Mouse (Mus musculus): ENCODE measurements around the gene Rnf212b. TPM values are rescaled to one million over a fixed set of nuclear protein-coding genes. Genes with fewer than 3 reads are reported as not detected.
A peak's percentile ranks its signal among the peaks of the same experiment; 100 is the strongest.

Rnf212b gene
- polyA plus RNA-seq, 2 experiments, result not detected

- Histone ChIP-seq H3K4me2 (ENCODE audit: low read depth) (no peak overlapping the region), H3K9ac (replicated peaks) (no peak overlapping the region), H3K4me1 (replicated peaks; ENCODE audit: control insufficient read depth in 2 of 2, insufficient read depth in 2 of 2, low read length in 1 of 2) (no peaks in the 10 kb centered on the region), H3K9me3 (ENCODE audit: control insufficient read depth, low read length) (no peaks in the 10 kb centered on the region), H3K4me3 (ENCODE audit: insufficient read depth in 1 of 2, low read depth in 2 of 2, low read length in 2 of 2) (no peak overlapping the region), H3K36me3 (replicated peaks; ENCODE audit: control insufficient read depth, insufficient read depth, low read depth) (no peaks in the 10 kb centered on the region), H3K27ac (no peak overlapping the region), H3K27me3 (ENCODE audit: control insufficient read depth, insufficient read depth, low read length) (no peaks in the 10 kb centered on the region)
- no peak for ATAC-seq (ENCODE audit: insufficient read depth)
- no peak for TF ChIP-seq EP300 (IDR thresholded peaks at IDR 0.05; ENCODE audit: low read depth)
- peak; percentile 83 for TF ChIP-seq CTCF (IDR thresholded peaks at IDR 0.05; ENCODE audit: low read depth)
- DNase-seq (ENCODE audit: low read depth in 3 of 3, low spot score in 3 of 3), result no peak
- 15% methylated on average over 2 of the region's 2 CpGs for WGBS (ENCODE audit: insufficient replicate concordance)
Observed at GRCm38 (mm10) chr14:54860511-54860910, 46.6 kb downstream of the Rnf212b start.

- WGBS (ENCODE audit: insufficient replicate concordance), result 1% methylated on average over 55 of the region's 56 CpGs
- peak; percentile 99 for ATAC-seq (ENCODE audit: insufficient read depth)
- TF ChIP-seq EP300 (IDR thresholded peaks at IDR 0.05; ENCODE audit: low read depth) (no peak), CTCF (IDR thresholded peaks at IDR 0.05; ENCODE audit: low read depth) (peak; percentile 18; the same call in 1 of the 2 replicates)
- Histone ChIP-seq H3K9ac (replicated peaks) (peak overlapping the region; percentile 81), H3K4me1 (replicated peaks; ENCODE audit: control insufficient read depth in 2 of 2, insufficient read depth in 2 of 2, low read length in 1 of 2) (no peaks in the 10 kb centered on the region), H3K4me3 (ENCODE audit: insufficient read depth in 1 of 2, low read depth in 2 of 2, low read length in 2 of 2) (peak overlapping the region; percentile 85 to 93), H3K27me3 (ENCODE audit: control insufficient read depth, insufficient read depth, low read length) (no peaks in the 10 kb centered on the region), H3K4me2 (ENCODE audit: low read depth) (peak overlapping the region; percentile 96), H3K9me3 (ENCODE audit: control insufficient read depth, low read length) (no peaks in the 10 kb centered on the region), H3K27ac (no peak overlapping the region), H3K36me3 (replicated peaks; ENCODE audit: control insufficient read depth, insufficient read depth, low read depth) (no peaks in the 10 kb centered on the region)
- DNase-seq (ENCODE audit: low read depth in 3 of 3, low spot score in 3 of 3), result peak; percentile 72 to 76 (median 73)
Observed at GRCm38 (mm10) chr14:54863501-54864312, 49.8 kb downstream of the Rnf212b start.

GRCm38 (mm10) chr14:54864313-54865036 lies 50.5 kb downstream of the Rnf212b start:
- ATAC-seq (ENCODE audit: insufficient read depth) (peak; percentile 25), DNase-seq (ENCODE audit: low read depth in 3 of 3, low spot score in 3 of 3) (no peak)
- TF ChIP-seq CTCF (IDR thresholded peaks at IDR 0.05; ENCODE audit: low read depth) (no peak), EP300 (IDR thresholded peaks at IDR 0.05; ENCODE audit: low read depth) (no peak)
- peak overlapping the region; percentile 85 to 93 for H3K4me3 ChIP-seq (ENCODE audit: insufficient read depth in 1 of 2, low read depth in 2 of 2, low read length in 2 of 2)
- no peaks in the 10 kb centered on the region for H3K9me3 ChIP-seq (ENCODE audit: control insufficient read depth, low read length)
- H3K27me3 ChIP-seq (ENCODE audit: control insufficient read depth, insufficient read depth, low read length), result no peaks in the 10 kb centered on the region
- no peaks in the 10 kb centered on the region for H3K4me1 ChIP-seq (replicated peaks; ENCODE audit: control insufficient read depth in 2 of 2, insufficient read depth in 2 of 2, low read length in 1 of 2)
- no peak overlapping the region for H3K27ac ChIP-seq
- peak overlapping the region; percentile 81 for H3K9ac ChIP-seq (replicated peaks)
- H3K4me2 ChIP-seq (ENCODE audit: low read depth), result peak overlapping the region; percentile 96
- 12% methylated on average over 21 of the region's 21 CpGs for WGBS (ENCODE audit: insufficient replicate concordance)
- H3K36me3 ChIP-seq (replicated peaks; ENCODE audit: control insufficient read depth, insufficient read depth, low read depth), result no peaks in the 10 kb centered on the region

- TF ChIP-seq CTCF (IDR thresholded peaks at IDR 0.05; ENCODE audit: low read depth) (no peak), EP300 (IDR thresholded peaks at IDR 0.05; ENCODE audit: low read depth) (no peak)
- Histone ChIP-seq H3K9me3 (ENCODE audit: control insufficient read depth, low read length) (no peaks in the 10 kb centered on the region), H3K4me1 (replicated peaks; ENCODE audit: control insufficient read depth in 2 of 2, insufficient read depth in 2 of 2, low read length in 1 of 2) (no peaks in the 10 kb centered on the region), H3K27me3 (ENCODE audit: control insufficient read depth, insufficient read depth, low read length) (no peaks in the 10 kb centered on the region), H3K4me2 (ENCODE audit: low read depth) (no peak overlapping the region), H3K4me3 (ENCODE audit: insufficient read depth in 1 of 2, low read depth in 2 of 2, low read length in 2 of 2) (no peak overlapping the region), H3K27ac (no peak overlapping the region), H3K36me3 (replicated peaks; ENCODE audit: control insufficient read depth, insufficient read depth, low read depth) (no peaks in the 10 kb centered on the region), H3K9ac (replicated peaks) (no peak overlapping the region)
- DNase-seq (ENCODE audit: low read depth in 3 of 3, low spot score in 3 of 3) (no peak), ATAC-seq (ENCODE audit: insufficient read depth) (no peak)
- 61% methylated on average over 5 of the region's 5 CpGs for WGBS (ENCODE audit: insufficient replicate concordance)
Observed at GRCm38 (mm10) chr14:54865626-54866025, 51.7 kb downstream of the Rnf212b start.

GRCm38 (mm10) chr14:54866268-54866667 lies 52.3 kb downstream of the Rnf212b start:
- WGBS (ENCODE audit: insufficient replicate concordance), result 25% methylated on average over 3 of the region's 3 CpGs
- no peak for ATAC-seq (ENCODE audit: insufficient read depth)
- no peaks in the 10 kb centered on the region for H3K36me3 ChIP-seq (replicated peaks; ENCODE audit: control insufficient read depth, insufficient read depth, low read depth)
- H3K9me3 ChIP-seq (ENCODE audit: control insufficient read depth, low read length), result no peaks in the 10 kb centered on the region
- DNase-seq (ENCODE audit: low read depth in 3 of 3, low spot score in 3 of 3), result no peak
- no peaks in the 10 kb centered on the region for H3K27me3 ChIP-seq (ENCODE audit: control insufficient read depth, insufficient read depth, low read length)
- no peak overlapping the region for H3K4me2 ChIP-seq (ENCODE audit: low read depth)
- no peak overlapping the region for H3K27ac ChIP-seq
- H3K4me3 ChIP-seq (ENCODE audit: insufficient read depth in 1 of 2, low read depth in 2 of 2, low read length in 2 of 2), result no peak overlapping the region
- H3K9ac ChIP-seq (replicated peaks), result no peak overlapping the region
- no peaks in the 10 kb centered on the region for H3K4me1 ChIP-seq (replicated peaks; ENCODE audit: control insufficient read depth in 2 of 2, insufficient read depth in 2 of 2, low read length in 1 of 2)
- TF ChIP-seq CTCF (IDR thresholded peaks at IDR 0.05; ENCODE audit: low read depth) (no peak), EP300 (IDR thresholded peaks at IDR 0.05; ENCODE audit: low read depth) (no peak)
